Mouse (Mus musculus) cerebellum, adult 11 months (tissue): ENCODE data around the gene Ccdc138.
A peak's percentile ranks its signal among the peaks of the same experiment; 100 is the strongest.

Experiments
- DNase-seq: peaks from one replicate; pipeline ENCODE4 v3.0.0; 2022

Ccdc138 gene

DNA sequence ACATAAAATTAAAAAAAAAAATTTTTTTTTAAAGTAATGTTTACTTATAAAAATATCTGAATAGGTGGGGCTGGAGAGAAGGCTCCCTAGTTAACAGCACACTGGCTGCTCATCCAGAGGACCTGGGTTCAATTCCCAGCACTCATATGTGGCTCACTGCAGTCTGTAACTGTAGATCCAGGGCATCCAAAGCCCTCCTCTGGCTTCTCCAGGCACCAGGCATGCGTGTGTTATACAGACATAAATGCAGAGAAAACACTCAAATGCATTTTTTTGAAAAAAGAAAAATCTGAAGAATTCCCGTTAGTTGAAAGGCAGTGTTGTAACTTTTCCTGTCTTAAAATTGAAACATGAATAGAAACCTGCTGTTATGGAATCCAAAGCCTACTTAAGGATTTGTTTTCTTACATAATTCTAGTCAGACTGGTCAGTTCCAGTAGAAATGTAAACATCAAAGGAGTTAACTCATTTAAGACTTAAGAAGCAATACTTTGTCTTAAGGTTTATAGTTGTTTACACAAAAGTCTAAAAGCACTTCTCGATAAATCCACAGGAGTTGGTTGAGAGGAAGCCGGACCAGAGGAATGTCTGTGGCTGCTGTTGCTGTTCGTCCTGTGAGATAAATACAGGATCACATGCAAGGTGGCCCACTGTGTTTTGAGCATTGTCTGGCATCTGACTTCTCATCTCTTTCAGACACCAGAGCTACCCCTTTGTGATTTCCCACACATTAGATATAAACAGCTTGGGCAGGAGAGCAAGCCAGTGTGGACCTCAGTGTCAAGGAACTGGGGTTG lies 87.9 kb downstream of the Ccdc138 start:
- no peak for DNase-seq

DNA sequence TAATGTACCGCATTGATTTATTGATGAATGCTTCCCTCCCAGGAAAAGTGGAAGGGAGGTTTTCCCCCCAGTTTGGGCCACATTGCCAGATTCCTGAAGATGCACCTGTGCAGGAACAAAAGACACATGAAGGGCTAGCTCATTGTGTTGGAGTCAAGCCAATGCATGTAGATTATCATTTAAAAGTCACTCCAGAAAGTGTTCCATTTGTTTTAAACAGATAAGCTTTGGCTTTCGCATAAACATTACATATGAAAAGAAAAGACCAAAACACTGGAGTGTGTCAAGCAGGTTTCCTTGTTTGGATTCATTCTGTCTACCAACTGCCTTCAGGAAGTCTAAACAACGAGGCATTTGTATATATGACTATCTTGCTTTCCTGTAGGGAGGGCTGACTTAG lies 96.7 kb downstream of the Ccdc138 start:
- DNase-seq: no peak

DNA sequence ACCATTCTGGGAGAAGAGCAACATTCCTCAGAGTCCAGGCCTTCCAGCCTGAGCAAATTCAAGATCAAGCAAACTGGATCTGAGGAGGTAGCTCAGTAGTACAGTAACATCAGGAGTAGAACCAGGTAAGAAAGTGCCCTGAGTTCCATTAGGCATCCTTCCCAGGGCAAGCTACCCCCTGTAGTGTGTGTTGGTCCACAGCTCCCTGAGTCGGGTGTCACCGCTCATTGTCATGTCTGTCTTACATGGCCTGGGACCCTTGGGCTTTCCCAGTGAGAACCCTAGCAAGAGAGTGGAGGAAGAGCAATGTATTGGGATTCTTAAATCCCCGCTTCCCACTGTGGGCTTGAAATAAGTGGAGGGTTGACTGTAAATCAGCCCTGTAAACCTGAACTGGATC lies 97.4 kb downstream of the Ccdc138 start:
- DNase-seq: no peak

DNA sequence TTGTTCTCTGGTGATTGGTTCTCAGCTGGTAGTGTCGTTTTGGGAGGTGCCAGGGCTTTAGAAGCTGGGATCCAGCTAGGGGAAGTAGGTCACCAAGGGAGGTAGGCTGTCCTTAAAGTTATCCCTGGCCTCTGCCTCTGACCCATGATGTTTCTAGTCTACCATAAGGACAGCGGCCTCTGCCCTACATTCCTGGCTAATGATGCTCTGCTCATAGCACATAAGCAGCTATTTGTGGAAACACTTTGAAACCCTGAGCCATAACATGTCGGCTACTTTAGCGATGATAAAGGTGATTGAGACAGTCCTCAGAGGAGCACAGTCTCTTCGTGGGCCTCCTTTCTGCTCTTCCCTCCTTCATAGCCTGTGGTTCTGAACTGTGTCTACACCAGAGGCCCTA lies 98.1 kb downstream of the Ccdc138 start:
- no peak for DNase-seq

DNA sequence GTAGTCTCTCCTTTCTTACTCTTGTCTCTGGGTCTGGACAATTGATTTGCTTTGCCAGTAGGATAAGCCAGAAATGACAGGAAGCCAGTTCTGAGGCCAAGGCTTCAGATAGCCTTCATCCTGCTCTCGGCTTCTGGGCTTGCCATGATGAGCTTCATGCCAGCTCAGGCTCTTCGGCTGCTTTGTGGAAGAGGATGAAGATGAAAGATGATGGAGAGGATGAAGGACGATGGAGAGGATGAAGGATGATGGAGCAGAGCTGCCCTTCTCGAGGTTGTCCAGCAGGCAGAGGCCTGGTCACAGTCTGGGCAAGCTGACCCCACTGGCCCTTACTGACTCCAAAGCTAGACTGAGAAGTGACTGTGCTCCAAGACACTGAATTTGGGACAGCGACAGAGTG lies 102.4 kb downstream of the Ccdc138 start:
- no peak for DNase-seq

DNA sequence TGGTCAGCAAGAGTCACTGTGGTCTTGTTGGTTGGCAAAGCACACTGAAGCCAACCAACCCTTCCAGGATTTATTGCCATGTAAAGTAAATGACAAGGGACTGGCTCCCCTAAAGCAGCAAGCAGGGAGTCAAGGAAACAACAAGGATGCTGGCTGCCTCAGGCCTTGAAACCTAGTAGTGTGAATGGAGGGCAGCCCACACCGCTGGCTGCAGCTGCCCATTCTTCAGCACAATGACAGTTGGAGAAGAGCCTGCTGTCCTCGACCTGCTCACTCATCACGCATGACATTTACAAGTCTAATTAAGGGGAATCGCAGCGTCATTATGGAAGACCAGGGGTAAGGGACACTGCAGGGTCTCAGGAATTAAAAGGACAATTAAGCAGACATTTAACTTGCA lies 103.2 kb downstream of the Ccdc138 start:
- DNase-seq: no peak

DNA sequence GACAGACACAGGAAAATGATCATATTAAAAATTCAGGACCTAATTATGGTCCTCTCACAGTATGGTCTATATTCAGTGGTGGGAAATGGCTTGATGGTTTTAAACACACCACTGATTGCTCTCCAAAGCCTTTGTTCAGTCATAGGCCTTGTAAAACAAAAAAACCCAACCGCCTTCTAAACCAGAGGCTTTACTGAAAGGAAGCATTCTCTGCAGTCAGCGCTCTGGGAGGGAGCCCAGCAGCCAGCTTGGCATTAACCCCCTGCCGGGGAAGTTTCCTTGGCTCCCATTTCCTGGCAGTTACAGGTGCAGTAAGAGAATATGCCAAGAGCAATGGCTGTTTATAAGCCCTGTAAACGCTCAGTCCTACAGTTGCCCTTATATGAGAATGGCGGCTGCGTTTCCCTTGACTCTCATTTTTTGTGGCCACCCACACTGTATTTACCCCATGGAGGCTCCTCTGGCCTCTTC lies 103.7 kb downstream of the Ccdc138 start:
- DNase-seq: peak; percentile 43

DNA sequence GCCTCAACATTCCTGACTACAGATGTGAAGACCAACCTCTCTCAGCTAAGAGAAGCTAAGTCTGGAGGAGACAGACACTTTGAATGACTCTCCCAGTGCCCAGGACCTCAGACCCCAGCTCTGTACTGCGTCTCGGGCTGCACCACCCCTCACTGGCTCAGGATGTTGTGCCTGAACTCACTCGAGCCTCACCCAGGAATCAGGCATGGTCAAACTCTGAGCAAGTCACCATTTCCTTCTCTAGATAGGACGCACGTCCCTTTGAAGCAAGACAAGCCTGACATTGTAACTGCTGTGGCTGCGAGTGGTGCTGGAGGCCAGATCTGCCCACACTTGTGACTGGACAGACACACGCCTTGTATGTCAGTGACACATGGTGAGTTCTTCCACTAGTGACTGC lies 104.2 kb downstream of the Ccdc138 start:
- no peak for DNase-seq

DNA sequence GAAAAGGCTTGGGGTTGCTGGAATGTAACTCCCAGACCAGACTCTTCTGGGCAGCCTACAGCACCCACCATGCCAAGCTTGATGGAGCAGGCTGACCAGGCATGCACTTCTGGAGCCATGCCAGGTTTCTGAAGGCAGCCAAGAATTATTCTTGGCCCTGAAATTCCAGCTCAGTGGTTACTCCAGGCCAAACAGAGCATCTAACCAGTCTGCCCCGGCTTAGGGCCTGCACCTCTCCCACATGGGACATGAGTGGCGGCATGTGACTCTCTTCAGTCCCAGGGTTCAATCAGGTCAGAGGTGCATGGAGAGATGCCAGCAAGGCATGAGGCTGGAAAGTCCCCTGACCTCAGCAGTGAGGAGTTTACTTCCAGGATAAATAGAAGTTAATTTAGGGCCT lies 107.0 kb downstream of the Ccdc138 start:
- peak; percentile 35 for DNase-seq

DNA sequence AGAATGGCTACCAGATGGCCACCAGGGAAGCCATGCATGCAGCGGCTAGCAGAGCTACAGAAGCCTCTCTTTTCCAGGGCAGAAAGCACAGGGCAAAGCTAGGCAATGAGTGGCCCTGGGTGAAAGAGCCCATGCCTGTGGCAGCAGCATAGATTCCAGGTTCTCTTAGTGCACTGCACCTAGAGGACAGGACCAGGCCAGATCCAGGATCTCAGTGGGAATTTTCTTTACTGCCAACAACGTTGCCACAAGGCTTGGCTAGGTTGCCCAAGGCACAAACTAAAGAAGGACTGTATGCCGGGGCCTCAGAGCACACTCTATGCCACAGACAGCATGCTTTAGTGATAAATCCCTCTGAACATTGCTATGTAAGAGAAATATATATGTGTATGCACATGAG lies 108.6 kb downstream of the Ccdc138 start:
- DNase-seq: no peak

DNA sequence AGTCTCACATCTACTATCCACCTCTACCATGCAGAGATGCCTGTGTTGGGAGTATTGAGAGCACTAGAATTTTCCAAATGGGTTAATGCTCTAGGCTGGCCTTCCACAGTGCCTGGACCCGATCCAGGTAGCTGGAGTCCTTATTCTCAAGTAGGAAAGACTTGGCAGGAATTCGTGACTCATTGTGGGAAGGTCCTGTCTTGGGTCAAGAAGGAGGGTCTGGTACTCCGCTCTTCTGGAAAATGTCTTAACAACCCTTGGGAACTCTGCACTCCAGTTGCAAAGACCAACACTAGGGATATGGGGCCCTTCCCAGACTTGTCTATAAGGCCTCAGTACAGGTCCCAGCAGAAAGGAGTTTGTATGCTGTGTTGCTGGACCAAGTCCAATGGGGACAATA lies 111.1 kb downstream of the Ccdc138 start:
- DNase-seq: no peak

DNA sequence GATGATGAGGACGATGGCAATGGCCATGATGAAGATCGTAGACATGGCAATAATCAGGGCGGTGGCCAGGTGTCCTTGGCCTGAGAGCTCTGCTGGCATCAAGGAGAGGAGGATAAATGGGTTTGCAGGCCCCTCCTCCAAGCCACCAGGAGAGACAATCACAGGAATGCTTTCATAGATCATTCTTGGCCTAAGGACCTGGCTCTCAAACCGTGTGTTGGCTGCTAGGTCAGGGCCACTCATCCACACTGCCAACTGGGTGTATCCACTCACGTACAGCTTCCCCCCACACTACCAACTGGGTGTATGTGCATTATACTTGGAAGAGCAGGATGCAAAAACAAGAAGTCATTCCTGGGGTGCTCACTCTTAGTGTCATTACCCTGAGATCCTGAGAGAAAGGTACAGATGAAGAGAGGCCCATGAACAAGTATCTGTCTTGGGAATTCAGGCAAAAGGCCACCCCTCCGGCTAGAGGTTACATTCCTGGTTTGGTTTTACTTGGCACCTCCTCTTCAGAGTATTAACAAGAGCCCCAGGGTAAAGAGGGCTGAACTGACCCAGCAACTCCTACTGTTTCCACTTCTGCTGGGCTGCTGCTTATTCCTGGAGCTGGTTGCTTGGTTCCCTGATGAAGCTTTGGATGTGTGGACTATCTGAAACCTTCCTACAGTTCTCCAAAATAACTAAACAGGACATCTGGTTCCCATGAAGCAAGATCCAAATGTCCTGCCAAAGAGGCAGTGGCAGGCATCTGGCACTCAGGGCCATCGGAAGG lies 112.9 kb downstream of the Ccdc138 start:
- DNase-seq: no peak

DNA sequence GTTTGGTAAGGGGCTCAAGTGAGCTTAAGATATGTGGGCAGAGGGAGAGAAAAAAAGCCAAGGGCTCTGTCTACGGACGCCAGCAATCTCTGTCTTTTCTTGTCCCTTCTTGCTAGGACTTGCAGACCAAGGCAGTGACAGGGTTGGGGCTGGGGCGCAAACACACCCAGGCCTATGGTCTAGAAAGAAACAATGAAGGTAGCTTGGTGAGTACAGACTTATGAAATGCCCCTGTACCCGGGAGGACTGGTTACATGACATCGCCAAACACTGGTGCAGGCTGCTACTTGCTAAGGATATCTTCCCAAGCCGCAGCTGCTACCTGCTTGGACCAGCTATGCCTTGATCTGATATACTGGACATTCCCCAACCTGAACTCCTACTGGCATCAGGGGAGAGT lies 116.9 kb downstream of the Ccdc138 start:
- DNase-seq: no peak

DNA sequence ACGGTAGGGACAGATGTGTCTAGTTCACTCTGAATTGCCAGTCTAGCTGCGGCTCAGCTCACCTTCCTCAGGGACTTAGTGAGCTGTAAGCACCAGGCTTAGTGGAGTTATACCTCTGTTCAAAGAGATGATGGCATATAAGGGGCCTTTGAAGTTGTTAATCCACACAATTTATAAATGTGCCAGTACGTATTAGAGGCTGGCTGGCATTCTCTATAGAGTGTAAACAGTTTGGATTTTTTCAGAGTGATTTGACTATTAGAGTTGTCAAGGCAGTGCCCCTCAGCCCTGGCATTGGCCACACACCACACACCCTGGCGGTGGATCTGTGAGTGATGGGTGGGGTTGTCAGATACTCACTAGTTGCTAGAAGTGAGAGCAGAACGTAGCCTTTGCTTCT lies 118.8 kb downstream of the Ccdc138 start:
- DNase-seq: no peak

DNA sequence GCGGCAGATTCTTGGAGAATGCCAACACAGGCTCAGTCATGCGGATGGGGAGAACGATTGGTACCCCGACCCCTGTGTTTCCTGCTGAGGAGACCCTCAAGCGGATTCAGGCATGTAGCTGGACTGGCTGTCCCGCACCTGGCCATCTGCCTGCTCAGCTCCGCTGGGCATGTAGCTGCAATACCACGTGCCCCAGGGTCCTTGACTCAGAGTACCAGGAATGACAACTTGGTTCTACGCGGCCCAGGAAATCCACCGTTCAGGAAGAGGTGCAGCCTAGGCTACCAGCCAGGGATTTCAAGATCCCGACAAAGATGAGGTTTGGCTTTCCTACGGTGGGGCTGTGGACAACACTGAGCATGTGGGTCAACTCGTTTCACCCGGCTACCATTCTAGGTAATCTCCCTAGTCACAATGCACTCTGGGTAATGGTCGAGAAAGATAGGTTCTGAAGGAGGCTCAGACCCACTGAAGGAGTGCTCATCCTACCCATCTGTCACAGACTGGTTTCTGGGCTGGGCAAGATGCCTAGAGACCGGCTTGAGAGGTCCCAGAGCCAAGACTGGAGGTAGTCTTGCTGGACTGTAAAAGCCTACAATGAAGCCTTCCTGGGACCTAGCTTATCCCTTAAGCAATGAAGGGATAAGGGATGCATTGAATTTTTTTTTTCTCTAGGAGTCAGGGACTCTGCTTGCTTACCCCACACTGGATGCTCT lies 120.9 kb downstream of the Ccdc138 start:
- peak; percentile 73 for DNase-seq

DNA sequence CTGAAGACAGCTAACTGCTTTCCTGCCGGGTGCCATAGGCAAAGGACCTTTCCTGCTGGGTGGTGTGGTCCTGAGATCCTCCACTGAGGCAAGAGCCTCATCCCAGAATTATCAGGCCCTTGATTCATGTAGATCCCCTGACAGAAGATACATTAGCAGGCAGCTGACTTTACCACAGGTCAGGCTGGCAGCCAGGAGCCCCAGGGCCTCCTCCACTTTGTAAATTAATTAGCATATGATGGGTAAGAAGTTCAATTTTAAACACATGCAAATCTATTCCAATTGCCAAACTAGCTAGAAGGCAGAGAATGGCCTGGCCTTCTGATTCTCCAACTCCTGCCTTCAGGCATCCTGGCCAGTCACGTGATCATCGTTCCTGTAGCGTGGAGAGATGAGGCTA lies 121.5 kb downstream of the Ccdc138 start:
- DNase-seq: peak; percentile 16

DNA sequence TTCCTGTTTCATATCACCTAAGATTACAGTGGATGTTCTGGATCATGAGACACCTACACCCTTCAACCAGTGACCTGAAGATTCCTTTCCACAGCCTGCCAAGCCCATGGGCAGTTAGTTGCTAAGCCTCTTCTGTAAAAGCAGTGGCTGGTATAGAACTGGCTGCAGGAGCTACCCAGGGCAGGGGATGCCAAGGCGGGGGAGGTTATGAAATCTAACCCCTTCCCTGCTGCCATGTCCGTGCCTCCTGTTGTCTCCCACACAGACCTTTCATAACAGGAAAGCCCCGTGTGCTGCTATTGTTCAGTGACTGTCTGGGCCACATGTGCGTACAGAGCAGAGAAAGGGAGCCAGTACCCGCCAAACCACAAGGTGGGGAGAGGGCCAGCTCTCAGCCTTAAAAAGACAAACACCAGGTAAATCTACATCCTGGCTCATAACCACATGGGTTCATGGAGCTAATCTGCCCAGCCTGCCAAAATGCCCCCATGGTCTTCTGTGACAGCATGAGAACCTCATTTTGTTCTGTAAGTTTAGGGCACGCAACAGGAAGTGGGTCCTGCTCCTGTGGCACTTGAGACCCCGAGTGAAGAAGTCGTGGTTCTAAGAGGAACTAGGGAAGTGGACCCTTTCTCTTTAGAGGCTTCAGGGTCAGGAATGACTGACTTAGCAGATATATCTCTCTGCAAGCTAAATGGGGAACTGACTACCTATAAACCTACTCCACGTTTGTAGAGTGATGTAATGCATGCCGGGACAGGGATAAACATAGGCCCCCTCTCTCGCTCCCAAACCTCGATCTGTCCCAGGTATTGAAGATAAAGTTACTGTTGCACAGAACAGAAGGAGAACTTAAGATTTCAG lies 127.3 kb downstream of the Ccdc138 start:
- DNase-seq: no peak
